Mouse (Mus musculus) megakaryocyte-erythroid progenitor cell, adult 5-6 weeks (primary cell): ENCODE data around the gene Eps8l1. TPM values are rescaled to one million over a fixed set of nuclear protein-coding genes. Genes with fewer than 3 reads are reported as not detected.

ENCODE experiments used
- ATAC-seq: replicated peaks from 2 replicates; pipeline ENCODE4 v1.8.0; 2016; ENCODE audit warnings: mild to moderate bottlenecking, inconsistent platforms; ENCODE audit not compliant: severe bottlenecking, poor library complexity, low FRiP score, low TSS enrichment
- total RNA-seq, 2 experiments: library from RNA; stranded (forward) in 1 of 2; stranded (reverse) in 1 of 2; fragments of 200-1000, 215-1000 nt in 1 of 2; fragments of >200 nt in 1 of 2; fragmentation: Nextera tagmentation in 1 of 2; gene quantifications; 2 replicates each; pipeline ENCODE4 v1.2.3; 2014 to 2017

Eps8l1 gene
- total RNA-seq, 2 experiments from 2014 or later: 0.89 to 6.7 TPM

DNA sequence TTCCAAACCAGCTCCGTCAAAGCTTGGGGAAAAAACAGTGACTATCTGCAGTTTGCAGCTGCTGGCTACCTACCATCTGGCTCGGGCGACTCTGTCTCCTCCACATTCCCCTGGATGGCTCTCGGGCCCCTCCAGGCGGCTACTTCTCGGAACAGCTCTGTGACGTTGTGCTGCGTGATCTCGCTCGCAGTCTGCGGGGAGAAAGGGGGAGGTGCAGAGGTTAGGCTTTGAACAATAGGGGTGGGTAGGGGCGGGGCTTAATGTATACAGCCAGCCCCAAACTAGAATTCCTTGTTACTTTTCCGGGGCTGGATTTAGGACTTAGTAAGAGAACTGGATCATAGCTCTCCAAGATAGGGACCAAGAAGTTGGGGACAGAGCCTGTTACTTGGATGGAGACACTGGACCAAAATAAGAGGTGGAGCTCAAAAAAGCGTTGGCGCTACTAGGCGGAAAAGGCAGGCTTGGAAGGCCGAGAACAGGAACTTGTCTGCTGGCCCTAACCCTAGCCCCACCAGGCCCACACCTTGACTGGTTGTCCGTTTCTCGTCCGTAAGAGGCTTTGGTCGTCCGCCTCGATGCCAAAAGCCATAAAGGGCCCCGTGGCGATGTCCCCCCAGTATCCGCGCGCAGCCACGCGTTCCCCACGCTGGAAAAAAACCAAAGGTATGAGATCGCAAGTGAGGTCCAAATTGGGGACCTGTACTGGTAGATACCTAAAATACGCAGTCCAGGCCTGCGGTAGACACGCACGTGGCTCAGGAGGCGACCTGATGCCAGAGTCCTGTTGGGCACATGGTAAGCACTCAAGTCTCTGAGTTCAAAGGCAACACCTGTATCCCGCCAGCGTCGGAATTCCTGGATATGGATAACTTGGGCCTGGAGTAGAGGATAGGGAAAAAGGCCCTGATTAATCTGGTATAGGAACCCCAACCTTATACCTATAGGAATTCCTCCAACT is 66.1 kb downstream of the Eps8l1 start:
- ATAC-seq: peak; percentile 92

DNA sequence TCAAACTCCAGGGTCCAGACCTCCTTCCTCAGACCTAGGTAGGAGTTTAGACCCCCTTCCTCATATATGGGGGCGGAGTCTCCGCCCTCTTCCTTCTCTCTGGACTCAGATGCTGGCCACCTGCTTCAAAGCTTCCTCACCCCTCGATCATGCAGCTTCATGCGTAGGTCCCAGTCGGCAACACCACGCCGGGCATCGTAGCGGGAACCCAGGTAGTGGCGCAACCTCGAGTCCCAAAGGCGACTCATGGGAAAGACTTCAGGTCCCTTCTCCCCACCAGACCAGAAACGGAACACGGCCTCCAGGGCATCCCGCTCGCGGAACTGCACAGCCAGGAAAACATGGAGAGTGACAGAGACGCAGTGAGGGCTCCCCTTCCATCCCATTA is 66.8 kb downstream of the Eps8l1 start:
- no peak for ATAC-seq

Other genes starting within 250 kb of the Eps8l1 start
- gene Lilra5, start 222.9 kb upstream of the Eps8l1 start, total RNA-seq (2014; fragmentation: Nextera tagmentation): not detected in 2 replicates
- not detected in 2 replicates for gene Lilra5, start 222.9 kb upstream of the Eps8l1 start, total RNA-seq (2017)
- gene Ncr1, start 123.0 kb upstream of the Eps8l1 start, total RNA-seq (2014; fragmentation: Nextera tagmentation): 6.5 TPM in 1 of 2 replicates, not detected in the other
- 1.6 and 30.8 TPM in 2 replicates for gene Ncr1, start 123.0 kb upstream of the Eps8l1 start, total RNA-seq (2017)
- gene Gp6, start 62.9 kb upstream of the Eps8l1 start, total RNA-seq (2014; fragmentation: Nextera tagmentation): not detected in 2 replicates
- gene Gp6, start 62.9 kb upstream of the Eps8l1 start, total RNA-seq (2017): 0.28 and 0.57 TPM in 2 replicates
- 8.3 and 13.6 TPM in 2 replicates for gene Rdh13, start 15.0 kb upstream of the Eps8l1 start, total RNA-seq (2014; fragmentation: Nextera tagmentation)
- 14.7 and 17.3 TPM in 2 replicates for gene Rdh13, start 15.0 kb upstream of the Eps8l1 start, total RNA-seq (2017)
- 118 and 125 TPM in 2 replicates for gene Ppp1r12c, start 41.0 kb downstream of the Eps8l1 start, total RNA-seq (2014; fragmentation: Nextera tagmentation)
- 85.0 and 96.2 TPM in 2 replicates for gene Ppp1r12c, start 41.0 kb downstream of the Eps8l1 start, total RNA-seq (2017)
- 1.4 TPM in 1 of 2 replicates, not detected in the other for gene Tnnt1, start 55.7 kb downstream of the Eps8l1 start, total RNA-seq (2014; fragmentation: Nextera tagmentation)
- 0.95 and 3.0 TPM in 2 replicates for gene Tnnt1, start 55.7 kb downstream of the Eps8l1 start, total RNA-seq (2017)
- 2.1 and 10.2 TPM in 2 replicates for gene Tnni3, start 63.6 kb downstream of the Eps8l1 start, total RNA-seq (2014; fragmentation: Nextera tagmentation)
- gene Tnni3, start 63.6 kb downstream of the Eps8l1 start, total RNA-seq (2017): 2.4 TPM in 1 of 2 replicates, not detected in the other
- gene Dnaaf3, start 71.8 kb downstream of the Eps8l1 start, total RNA-seq (2014; fragmentation: Nextera tagmentation): 1.6 and 2.8 TPM in 2 replicates
- 0.23 TPM in 1 of 2 replicates, not detected in the other for gene Dnaaf3, start 71.8 kb downstream of the Eps8l1 start, total RNA-seq (2017)
- 0.42 TPM in 1 of 2 replicates, not detected in the other for gene Syt5, start 86.9 kb downstream of the Eps8l1 start, total RNA-seq (2014; fragmentation: Nextera tagmentation)
- gene Syt5, start 86.9 kb downstream of the Eps8l1 start, total RNA-seq (2017): not detected in 2 replicates
- gene Ptprh, start 143.4 kb downstream of the Eps8l1 start, total RNA-seq (2014; fragmentation: Nextera tagmentation): not detected in 2 replicates
- 0.46 TPM in 1 of 2 replicates, not detected in the other for gene Ptprh, start 143.4 kb downstream of the Eps8l1 start, total RNA-seq (2017)
- gene Tmem86b, start 170.7 kb downstream of the Eps8l1 start, total RNA-seq (2014; fragmentation: Nextera tagmentation): 17.6 and 19.4 TPM in 2 replicates
- gene Tmem86b, start 170.7 kb downstream of the Eps8l1 start, total RNA-seq (2017): 7.7 and 15.6 TPM in 2 replicates
- 81.4 and 118 TPM in 2 replicates for gene Ppp6r1, start 198.3 kb downstream of the Eps8l1 start, total RNA-seq (2014; fragmentation: Nextera tagmentation)
- 82.5 and 90.9 TPM in 2 replicates for gene Ppp6r1, start 198.3 kb downstream of the Eps8l1 start, total RNA-seq (2017)
- gene Hspbp1, start 224.4 kb downstream of the Eps8l1 start, total RNA-seq (2014; fragmentation: Nextera tagmentation): 69.0 and 77.0 TPM in 2 replicates
- gene Hspbp1, start 224.4 kb downstream of the Eps8l1 start, total RNA-seq (2017): 44.9 and 47.4 TPM in 2 replicates
- gene Brsk1, start 229.9 kb downstream of the Eps8l1 start, total RNA-seq (2014; fragmentation: Nextera tagmentation): not detected in 2 replicates
- not detected in 2 replicates for gene Brsk1, start 229.9 kb downstream of the Eps8l1 start, total RNA-seq (2017)